ENCODE assay signal across 8 mouse cellular contexts in genomic region chr4:137993291-137993758, GRCm38 (mm10). TPM values are rescaled to one million over a fixed set of nuclear protein-coding genes. Genes with fewer than 3 reads are reported as not detected.
A peak's percentile ranks its signal among the peaks of the same experiment; 100 is the strongest.
DNase-seq lines count a peak whose midpoint lies in the region; ATAC-seq and TF ChIP-seq lines count a peak whose summit lies in the region.

No protein-coding gene starts in this region.

- TF ChIP-seq EP300 in ES-Bruce4 (IDR thresholded peaks at IDR 0.05; ENCODE audit: insufficient read depth, low read depth, low read length) = no peak

- peak overlapping the region; percentile 88 for H3K9ac ChIP-seq in ES-Bruce4 (ENCODE audit: low read depth, poor library complexity, severe bottlenecking)
- peak overlapping the region; percentile 99 for H3K9ac ChIP-seq in forebrain, embryonic 14.5 days (ENCODE audit: low read length)

- no peak for TF ChIP-seq POLR2A in ES-Bruce4 (IDR thresholded peaks at IDR 0.05; ENCODE audit: insufficient read depth, low read length)
- TF ChIP-seq POLR2A in lung, adult 2 months (IDR thresholded peaks at IDR 0.05; ENCODE audit: borderline replicate concordance, extremely low read depth, low read depth, low read length) = peak; percentile 71

- H3K9me3 ChIP-seq in ES-Bruce4 (replicated peaks; ENCODE audit: control insufficient read depth, insufficient read depth, low read length, poor library complexity, severe bottlenecking) = no peaks in the 10 kb centered on the region
- no peaks in the 10 kb centered on the region for H3K9me3 ChIP-seq in forebrain, embryonic 14.5 days (replicated peaks; ENCODE audit: control insufficient read depth, low read length)

- peak overlapping the region; percentile 78 for H3K4me3 ChIP-seq in ES-Bruce4 (ENCODE audit: low read depth, low read length)
- H3K4me3 ChIP-seq in forebrain, embryonic 14.5 days (ENCODE audit: low read depth, low read length) = peak overlapping the region; percentile 96
- peak overlapping the region; percentile 85 for H3K4me3 ChIP-seq in lung, adult 2 months (replicated peaks; ENCODE audit: extremely low read depth, low read depth, low read length)

- no peak overlapping the region for H3K27ac ChIP-seq in ES-Bruce4 (ENCODE audit: insufficient read depth, low read length)
- peak overlapping the region; percentile 92 for H3K27ac ChIP-seq in forebrain, embryonic 14.5 days (ENCODE audit: low read depth, low read length)

- WGBS in forebrain, embryonic 14.5 days = under 1% methylated on average over 49 of the region's 59 CpGs
- under 1% methylated on average over 58 of the region's 59 CpGs for WGBS in lung, adult 2 months

- DNase-seq in cerebellum, adult 11 months = peak; percentile 100
- peak; percentile 99 for DNase-seq in forebrain, embryonic 14.5 days (ENCODE audit: low spot score)
- DNase-seq in heart, postnatal 25 days (ENCODE audit: low spot score) = peak; percentile 95
- peak; percentile 96 to 99 for DNase-seq in layer of hippocampus, adult 18-20 months (ENCODE audit: low spot score in 2 of 2)
- DNase-seq in lung, adult 2 months = peak; percentile 99
- peak; percentile 94 to 95 for DNase-seq in thymus, adult 18-20 months

- intact Hi-C loops in heart, postnatal 25 days (cut with DNase I) = no loop called here

- ATAC-seq in forebrain, embryonic 14.5 days = peak; percentile 97
- ATAC-seq in neutrophil, adult 5-6 weeks (ENCODE audit: extremely low read depth, insufficient number of reproducible peaks, low FRiP score, poor library complexity, severe bottlenecking) = peak; percentile 89

- H3K27me3 ChIP-seq in ES-Bruce4 (ENCODE audit: control insufficient read depth, insufficient read depth, low read length, poor library complexity, severe bottlenecking) = no peaks in the 10 kb centered on the region
- no peaks in the 10 kb centered on the region for H3K27me3 ChIP-seq in forebrain, embryonic 14.5 days (replicated peaks; ENCODE audit: control insufficient read depth, insufficient read depth, low read length)

- H3K36me3 ChIP-seq in ES-Bruce4 (ENCODE audit: control insufficient read depth, insufficient read depth, low read length, poor library complexity, severe bottlenecking) = 0 out of 2 replicates have a peak, but pooled peaks cover 1% of the 10 kb centered on the region
- peaks cover 12% of the 10 kb centered on the region for H3K36me3 ChIP-seq in forebrain, embryonic 14.5 days (ENCODE audit: control insufficient read depth, insufficient read depth, low read length)

- no peak for TF ChIP-seq CTCF in ES-Bruce4 (IDR thresholded peaks at IDR 0.05; ENCODE audit: low read depth, low read length)
- no peak for TF ChIP-seq CTCF in lung, adult 2 months (IDR thresholded peaks at IDR 0.05; ENCODE audit: insufficient read depth, low read length)

- peak overlapping the region; percentile 63 for H3K4me2 ChIP-seq in forebrain, embryonic 14.5 days (ENCODE audit: low read length)

- H3K4me1 ChIP-seq in ES-Bruce4 (ENCODE audit: control insufficient read depth, insufficient read depth, low read length) = no peaks in the 10 kb centered on the region
- H3K4me1 ChIP-seq in forebrain, embryonic 14.5 days (ENCODE audit: control insufficient read depth, insufficient read depth, low read length) = peaks cover 27% of the 10 kb centered on the region
- peaks cover 13% of the 10 kb centered on the region for H3K4me1 ChIP-seq in lung, adult 2 months (ENCODE audit: control insufficient read depth, insufficient read depth, low read length)

RNA-seq across cellular contexts. Expression of gene Eif4g3, which starts 0.5 kb away (rescaled TPM):
- polyA plus RNA-seq in ES-Bruce4 (2011; ENCODE audit: insufficient read depth, insufficient read length, low read depth, missing spikeins) = 71.7 TPM in 2 replicates
- 31.6 and 42.2 TPM in 2 replicates for polyA plus RNA-seq in forebrain, embryonic 14.5 days (2014; fragmentation: Nextera tagmentation; extraction: Ambion mirVana)
- 10 to 100 TPM; 44.1 to 48.1 TPM for total RNA-seq in heart, postnatal 25 days (2021)
- total RNA-seq in layer of hippocampus, adult 18-20 months (2021) = 100 to 1,000 TPM; 141 to 142 TPM
- polyA plus RNA-seq in lung, adult 2 months (2012; rRNA removed) = 69.8 and 79.4 TPM in 2 replicates
- total RNA-seq in neutrophil, adult 5-6 weeks (2017) = 88.4 and 95.8 TPM in 2 replicates
